Mouse (Mus musculus): ENCODE results near the gene Lrrc8d. TPM values are rescaled to one million over a fixed set of nuclear protein-coding genes. Genes with fewer than 3 reads are reported as not detected.

Lrrc8d gene
- polyA plus RNA-seq, 1 experiment from 2014 or later = 8.3 TPM

DNA sequence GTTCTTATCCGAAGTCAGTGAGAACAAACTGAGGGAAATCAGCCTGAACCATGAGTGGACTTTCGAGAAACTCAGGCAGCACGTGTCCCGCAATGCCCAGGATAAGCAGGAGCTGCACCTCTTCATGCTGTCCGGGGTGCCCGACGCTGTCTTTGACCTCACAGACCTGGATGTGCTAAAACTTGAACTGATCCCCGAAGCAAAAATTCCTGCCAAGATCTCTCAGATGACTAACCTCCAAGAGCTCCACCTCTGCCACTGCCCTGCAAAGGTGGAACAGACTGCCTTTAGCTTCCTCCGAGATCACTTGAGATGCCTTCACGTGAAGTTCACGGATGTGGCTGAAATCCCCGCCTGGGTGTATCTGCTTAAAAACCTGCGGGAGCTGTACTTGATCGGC lies 113.3 kb downstream of the Lrrc8d start:
- no peak for ATAC-seq (replicated peaks; ENCODE audit: insufficient number of reproducible peaks, low FRiP score, low TSS enrichment)
- Histone ChIP-seq H3K4me2 (no peak overlapping the region), H3K4me1 (ENCODE audit: control insufficient read depth, insufficient read depth, low read length) (peaks cover 5% of the 10 kb centered on the region), H3K36me3 (ENCODE audit: control insufficient read depth, insufficient read depth, low read length) (peaks cover 22% of the 10 kb centered on the region), H3K9ac (ENCODE audit: low read depth, low read length) (no peak overlapping the region), H3K27me3 (ENCODE audit: control insufficient read depth, insufficient read depth, low read length) (0 out of 2 replicates have a peak, but pooled peaks cover 2% of the 10 kb centered on the region), H3K27ac (ENCODE audit: low read depth, low read length) (no peak overlapping the region), H3K9me3 (replicated peaks; ENCODE audit: control insufficient read depth, low read length) (no peaks in the 10 kb centered on the region), H3K4me3 (ENCODE audit: low read depth, low read length) (no peak overlapping the region)
- WGBS (ENCODE audit: insufficient replicate concordance) = 96% methylated on average over 14 of the region's 14 CpGs

DNA sequence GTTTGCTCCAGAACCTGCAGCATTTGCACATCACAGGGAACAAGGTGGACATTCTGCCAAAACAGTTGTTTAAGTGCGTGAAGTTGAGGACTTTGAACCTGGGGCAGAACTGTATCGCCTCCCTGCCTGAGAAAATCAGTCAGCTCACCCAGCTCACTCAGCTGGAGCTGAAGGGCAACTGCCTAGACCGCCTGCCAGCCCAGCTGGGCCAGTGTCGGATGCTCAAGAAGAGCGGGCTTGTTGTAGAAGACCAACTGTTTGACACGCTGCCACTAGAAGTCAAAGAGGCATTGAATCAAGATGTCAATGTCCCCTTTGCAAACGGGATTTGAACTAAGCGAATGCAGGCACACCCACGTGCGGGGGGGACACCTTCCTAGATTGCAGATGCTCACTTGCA lies 114.2 kb downstream of the Lrrc8d start:
- H3K9ac ChIP-seq (ENCODE audit: low read depth, low read length) = no peak overlapping the region
- H3K4me1 ChIP-seq (ENCODE audit: control insufficient read depth, insufficient read depth, low read length) = no peaks in the 10 kb centered on the region; the same call in 1 of the 2 replicates
- H3K36me3 ChIP-seq (ENCODE audit: control insufficient read depth, insufficient read depth, low read length) = peaks cover 22% of the 10 kb centered on the region
- no peak for ATAC-seq (replicated peaks; ENCODE audit: insufficient number of reproducible peaks, low FRiP score, low TSS enrichment)
- 0 out of 2 replicates have a peak, but pooled peaks cover 2% of the 10 kb centered on the region for H3K27me3 ChIP-seq (ENCODE audit: control insufficient read depth, insufficient read depth, low read length)
- WGBS (ENCODE audit: insufficient replicate concordance) = 85% methylated on average over 10 of the region's 10 CpGs
- H3K27ac ChIP-seq (ENCODE audit: low read depth, low read length) = no peak overlapping the region
- no peaks in the 10 kb centered on the region for H3K9me3 ChIP-seq (replicated peaks; ENCODE audit: control insufficient read depth, low read length)
- H3K4me3 ChIP-seq (ENCODE audit: low read depth, low read length) = no peak overlapping the region
- H3K4me2 ChIP-seq = no peak overlapping the region

DNA sequence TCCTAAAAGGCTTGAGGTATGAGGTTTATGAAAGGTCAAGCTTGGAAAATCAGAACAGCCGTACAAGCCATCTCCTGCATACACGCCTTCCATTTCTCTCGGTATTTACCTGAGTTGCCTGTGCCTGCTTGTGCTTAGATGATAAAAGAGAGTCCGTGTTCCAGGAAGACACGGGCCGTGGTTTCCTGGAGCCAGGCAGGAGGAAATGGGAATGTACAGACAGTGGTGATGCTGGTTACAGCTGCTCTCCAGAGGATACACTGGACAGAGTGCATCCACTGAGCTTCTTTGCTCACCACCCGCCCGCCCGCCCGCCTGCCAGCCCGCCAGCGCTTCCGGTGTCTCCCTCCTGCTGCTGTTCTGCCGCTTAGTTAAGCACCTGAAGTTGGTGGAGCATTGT lies 116.3 kb downstream of the Lrrc8d start:
- no peak overlapping the region for H3K4me3 ChIP-seq (ENCODE audit: low read depth, low read length)
- H3K27ac ChIP-seq (ENCODE audit: low read depth, low read length) = no peak overlapping the region
- H3K9ac ChIP-seq (ENCODE audit: low read depth, low read length) = no peak overlapping the region
- H3K9me3 ChIP-seq (replicated peaks; ENCODE audit: control insufficient read depth, low read length) = no peaks in the 10 kb centered on the region
- 87% methylated on average over 14 of the region's 14 CpGs for WGBS (ENCODE audit: insufficient replicate concordance)
- 0 out of 2 replicates have a peak, but pooled peaks cover 2% of the 10 kb centered on the region for H3K27me3 ChIP-seq (ENCODE audit: control insufficient read depth, insufficient read depth, low read length)
- H3K4me2 ChIP-seq = no peak overlapping the region
- H3K36me3 ChIP-seq (ENCODE audit: control insufficient read depth, insufficient read depth, low read length) = peaks cover 22% of the 10 kb centered on the region
- H3K4me1 ChIP-seq (ENCODE audit: control insufficient read depth, insufficient read depth, low read length) = no peaks in the 10 kb centered on the region
- no peak for ATAC-seq (replicated peaks; ENCODE audit: insufficient number of reproducible peaks, low FRiP score, low TSS enrichment)

DNA sequence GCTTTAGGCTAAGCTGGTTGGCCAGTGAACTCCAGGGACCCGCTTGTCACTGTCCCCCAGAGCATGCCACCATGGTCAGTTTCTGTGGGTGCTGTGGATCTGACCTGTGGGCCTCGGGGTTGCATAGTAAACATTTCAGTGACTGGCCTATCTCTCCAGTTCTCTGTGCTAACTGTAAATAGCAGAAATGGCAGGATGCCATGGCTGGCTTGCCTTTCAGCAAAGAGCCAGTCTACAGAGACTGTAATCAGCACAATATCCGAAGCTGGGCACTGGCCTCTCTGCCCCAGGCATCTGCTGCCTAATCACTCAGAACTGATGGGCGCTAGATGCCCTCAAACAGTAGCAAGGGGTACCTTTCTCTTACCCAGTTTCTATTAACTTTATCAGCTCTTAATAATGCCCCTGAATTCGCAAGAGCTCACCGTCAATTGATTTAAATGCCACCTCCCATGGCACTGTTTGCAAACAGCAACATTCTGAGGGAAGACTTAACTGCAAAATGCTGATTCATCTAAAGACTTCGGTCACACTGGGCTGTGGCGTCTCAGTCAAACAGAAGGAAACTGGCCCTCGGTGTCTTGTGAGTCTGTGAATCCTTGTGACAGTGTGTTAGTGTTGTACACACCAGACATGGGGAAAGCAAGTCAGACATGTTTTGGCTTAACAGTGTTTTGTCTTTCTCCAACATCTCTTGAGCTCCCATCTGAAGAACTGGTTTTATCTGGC lies 117.6 kb downstream of the Lrrc8d start:
- H3K4me1 ChIP-seq (ENCODE audit: control insufficient read depth, insufficient read depth, low read length) = no peaks in the 10 kb centered on the region

DNA sequence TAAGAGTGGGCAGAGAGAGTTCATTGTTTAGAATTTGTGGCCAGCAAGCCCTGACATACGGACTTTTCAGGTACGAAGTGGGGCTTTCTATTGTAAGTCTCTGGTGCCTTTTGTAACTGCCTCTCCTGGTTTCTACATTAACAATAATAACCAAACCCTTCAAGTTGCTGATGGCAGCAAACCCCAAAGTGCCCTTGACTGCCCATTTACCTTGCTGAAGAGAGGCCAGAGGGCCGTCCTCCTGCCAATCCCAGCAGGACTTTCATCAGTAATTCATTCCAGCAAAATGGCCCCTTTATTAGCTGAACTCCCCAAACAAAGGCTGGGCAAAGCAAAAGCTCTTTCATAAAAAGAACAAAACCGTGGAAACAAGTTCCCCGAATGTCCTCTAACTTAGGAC lies 118.6 kb downstream of the Lrrc8d start:
- Histone ChIP-seq H3K27me3 (ENCODE audit: control insufficient read depth, insufficient read depth, low read length) (0 out of 2 replicates have a peak, but pooled peaks cover 5% of the 10 kb centered on the region), H3K36me3 (ENCODE audit: control insufficient read depth, insufficient read depth, low read length) (peaks cover 6% of the 10 kb centered on the region), H3K4me3 (ENCODE audit: low read depth, low read length) (no peak overlapping the region), H3K4me1 (ENCODE audit: control insufficient read depth, insufficient read depth, low read length) (no peaks in the 10 kb centered on the region), H3K9me3 (replicated peaks; ENCODE audit: control insufficient read depth, low read length) (no peaks in the 10 kb centered on the region), H3K4me2 (no peak overlapping the region), H3K9ac (ENCODE audit: low read depth, low read length) (no peak overlapping the region), H3K27ac (ENCODE audit: low read depth, low read length) (no peak overlapping the region)
- no peak for ATAC-seq (replicated peaks; ENCODE audit: insufficient number of reproducible peaks, low FRiP score, low TSS enrichment)
- WGBS (ENCODE audit: insufficient replicate concordance) = 83% methylated on average over 5 of the region's 5 CpGs

More for the DNA sequence above, 117.6 kb downstream of the Lrrc8d start:
- H3K27me3 ChIP-seq (ENCODE audit: control insufficient read depth, insufficient read depth, low read length) = 0 out of 2 replicates have a peak, but pooled peaks cover 5% of the 10 kb centered on the region
- 82% methylated on average over 9 of the region's 9 CpGs for WGBS (ENCODE audit: insufficient replicate concordance)
- ATAC-seq (replicated peaks; ENCODE audit: insufficient number of reproducible peaks, low FRiP score, low TSS enrichment) = no peak
- no peak overlapping the region for H3K9ac ChIP-seq (ENCODE audit: low read depth, low read length)
- H3K36me3 ChIP-seq (ENCODE audit: control insufficient read depth, insufficient read depth, low read length) = peaks cover 14% of the 10 kb centered on the region
- H3K4me3 ChIP-seq (ENCODE audit: low read depth, low read length) = no peak overlapping the region
- no peaks in the 10 kb centered on the region for H3K9me3 ChIP-seq (replicated peaks; ENCODE audit: control insufficient read depth, low read length)
- no peak overlapping the region for H3K4me2 ChIP-seq
- no peak overlapping the region for H3K27ac ChIP-seq (ENCODE audit: low read depth, low read length)

DNA sequence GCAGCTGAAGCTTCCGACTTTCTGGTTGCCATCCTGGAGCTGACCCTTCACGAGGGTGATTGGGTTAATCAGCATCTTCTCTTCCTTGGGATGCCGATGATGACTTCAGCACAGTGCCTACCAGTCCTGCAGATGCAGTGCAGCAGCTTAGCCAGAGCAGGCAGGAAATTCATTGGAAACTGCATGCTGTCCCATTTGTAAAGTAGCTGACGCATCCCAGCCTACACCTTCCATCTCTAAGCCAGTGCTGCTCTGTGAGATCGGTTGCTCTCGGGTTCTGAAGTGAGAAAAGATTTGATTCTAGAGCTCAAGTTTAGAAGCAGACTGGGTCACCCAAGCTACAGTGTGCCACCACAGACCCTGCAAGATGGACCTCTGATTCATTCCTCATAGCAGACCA lies 121.6 kb downstream of the Lrrc8d start:
- H3K27ac ChIP-seq (ENCODE audit: low read depth, low read length) = no peak overlapping the region
- no peak for ATAC-seq (replicated peaks; ENCODE audit: insufficient number of reproducible peaks, low FRiP score, low TSS enrichment)
- WGBS (ENCODE audit: insufficient replicate concordance) = 62% methylated on average over 6 of the region's 6 CpGs

GRCm38 (mm10) chr5:105822521-105823498 lies 123.0 kb downstream of the Lrrc8d start:
- Histone ChIP-seq H3K36me3 (ENCODE audit: control insufficient read depth, insufficient read depth, low read length) (no peaks in the 10 kb centered on the region), H3K9ac (ENCODE audit: low read depth, low read length) (no peak overlapping the region), H3K9me3 (replicated peaks; ENCODE audit: control insufficient read depth, low read length) (no peaks in the 10 kb centered on the region), H3K27ac (ENCODE audit: low read depth, low read length) (no peak overlapping the region), H3K4me1 (ENCODE audit: control insufficient read depth, insufficient read depth, low read length) (peaks cover 4% of the 10 kb centered on the region; the same call in 1 of the 2 replicates), H3K4me3 (ENCODE audit: low read depth, low read length) (no peak overlapping the region), H3K27me3 (ENCODE audit: control insufficient read depth, insufficient read depth, low read length) (0 out of 2 replicates have a peak, but pooled peaks cover 2% of the 10 kb centered on the region), H3K4me2 (no peak overlapping the region)
- ATAC-seq (replicated peaks; ENCODE audit: insufficient number of reproducible peaks, low FRiP score, low TSS enrichment) = no peak
- 75% methylated on average over 15 of the region's 15 CpGs for WGBS (ENCODE audit: insufficient replicate concordance)

More for the DNA sequence above, 121.6 kb downstream of the Lrrc8d start:
- no peaks in the 10 kb centered on the region for H3K36me3 ChIP-seq (ENCODE audit: control insufficient read depth, insufficient read depth, low read length)
- H3K4me2 ChIP-seq = no peak overlapping the region
- no peak overlapping the region for H3K9ac ChIP-seq (ENCODE audit: low read depth, low read length)
- H3K9me3 ChIP-seq (replicated peaks; ENCODE audit: control insufficient read depth, low read length) = no peaks in the 10 kb centered on the region
- H3K4me1 ChIP-seq (ENCODE audit: control insufficient read depth, insufficient read depth, low read length) = peaks cover 4% of the 10 kb centered on the region; the same call in 1 of the 2 replicates
- 0 out of 2 replicates have a peak, but pooled peaks cover 2% of the 10 kb centered on the region for H3K27me3 ChIP-seq (ENCODE audit: control insufficient read depth, insufficient read depth, low read length)
- H3K4me3 ChIP-seq (ENCODE audit: low read depth, low read length) = no peak overlapping the region

DNA sequence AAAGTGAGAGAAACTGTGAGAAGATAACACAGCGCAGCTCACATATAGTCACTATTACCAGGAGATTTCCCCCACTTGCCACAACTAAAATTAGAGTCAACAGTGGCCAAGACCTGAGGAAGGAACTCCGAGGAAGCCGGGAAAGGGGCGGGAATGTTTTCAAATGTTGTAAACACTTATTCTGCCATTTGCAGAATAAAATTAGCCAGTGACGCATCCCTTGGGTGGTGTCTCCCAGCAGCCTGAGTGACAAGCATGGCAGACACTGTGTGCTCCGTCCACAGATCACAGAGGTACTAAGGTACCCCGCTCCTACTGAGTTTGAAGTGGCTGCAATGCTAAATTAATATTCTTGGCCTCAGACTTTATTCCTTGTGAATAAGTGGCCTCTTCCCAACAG lies 124.5 kb downstream of the Lrrc8d start:
- Histone ChIP-seq H3K4me3 (ENCODE audit: low read depth, low read length) (no peak overlapping the region), H3K9ac (ENCODE audit: low read depth, low read length) (no peak overlapping the region), H3K4me1 (ENCODE audit: control insufficient read depth, insufficient read depth, low read length) (peaks cover 4% of the 10 kb centered on the region; the same call in 1 of the 2 replicates), H3K36me3 (ENCODE audit: control insufficient read depth, insufficient read depth, low read length) (no peaks in the 10 kb centered on the region), H3K4me2 (no peak overlapping the region), H3K27me3 (ENCODE audit: control insufficient read depth, insufficient read depth, low read length) (0 out of 2 replicates have a peak, but pooled peaks cover 2% of the 10 kb centered on the region), H3K27ac (ENCODE audit: low read depth, low read length) (no peak overlapping the region), H3K9me3 (replicated peaks; ENCODE audit: control insufficient read depth, low read length) (no peaks in the 10 kb centered on the region)
- no peak for ATAC-seq (replicated peaks; ENCODE audit: insufficient number of reproducible peaks, low FRiP score, low TSS enrichment)
- 72% methylated on average over 7 of the region's 7 CpGs for WGBS (ENCODE audit: insufficient replicate concordance)
